Mouse (Mus musculus) c-Kit-positive CD71-positive TER-119-positive erythroid progenitor cells, embryonic 14.5 days (primary cell): Measurements from ENCODE around the gene Abca12.

ENCODE experiments used
- DNase-seq: peaks from one replicate; pipeline ENCODE4 v3.0.0-alpha.2; 2013; ENCODE audit warnings: low spot score

Gene Abca12

GRCm38 (mm10) chr1:71330349-71330748 is 84.4 kb downstream of the Abca12 start:
- no peak for DNase-seq

GRCm38 (mm10) chr1:71312171-71312570 is 102.5 kb downstream of the Abca12 start:
- no peak for DNase-seq

GRCm38 (mm10) chr1:71310614-71311013 is 104.1 kb downstream of the Abca12 start:
- DNase-seq: no peak

- DNase-seq: no peak
Observed at GRCm38 (mm10) chr1:71307362-71307761, 107.3 kb downstream of the Abca12 start.

- no peak for DNase-seq
Observed at GRCm38 (mm10) chr1:71306196-71306595, 108.5 kb downstream of the Abca12 start.

- DNase-seq: no peak
Observed at GRCm38 (mm10) chr1:71304588-71304987, 110.1 kb downstream of the Abca12 start.

- no peak for DNase-seq
Observed at GRCm38 (mm10) chr1:71297021-71297420, 117.7 kb downstream of the Abca12 start.

GRCm38 (mm10) chr1:71296585-71296984 is 118.1 kb downstream of the Abca12 start:
- no peak for DNase-seq

GRCm38 (mm10) chr1:71291917-71292316 is 122.8 kb downstream of the Abca12 start:
- DNase-seq: no peak

GRCm38 (mm10) chr1:71289511-71289910 is 125.2 kb downstream of the Abca12 start:
- peak; percentile 17 for DNase-seq

GRCm38 (mm10) chr1:71276940-71277339 is 137.8 kb downstream of the Abca12 start:
- no peak for DNase-seq

GRCm38 (mm10) chr1:71272550-71272949 is 142.2 kb downstream of the Abca12 start:
- DNase-seq: no peak

- DNase-seq: no peak
Observed at GRCm38 (mm10) chr1:71272077-71272476, 142.6 kb downstream of the Abca12 start.

GRCm38 (mm10) chr1:71270083-71270482 is 144.6 kb downstream of the Abca12 start:
- DNase-seq: no peak

GRCm38 (mm10) chr1:71266630-71267029 is 148.1 kb downstream of the Abca12 start:
- DNase-seq: no peak

- DNase-seq: no peak
Observed at GRCm38 (mm10) chr1:71263532-71263931, 151.2 kb downstream of the Abca12 start.

- DNase-seq: no peak
Observed at GRCm38 (mm10) chr1:71244647-71245046, 170.1 kb downstream of the Abca12 start.

- no peak for DNase-seq
Observed at GRCm38 (mm10) chr1:71241396-71241795, 173.3 kb downstream of the Abca12 start.

GRCm38 (mm10) chr1:71239586-71239985 is 175.1 kb downstream of the Abca12 start:
- DNase-seq: no peak

GRCm38 (mm10) chr1:71235335-71235734 is 179.4 kb downstream of the Abca12 start:
- no peak for DNase-seq

GRCm38 (mm10) chr1:71231211-71231610 is 183.5 kb downstream of the Abca12 start:
- DNase-seq: no peak

GRCm38 (mm10) chr1:71203581-71203980 is 211.1 kb downstream of the Abca12 start:
- DNase-seq: no peak

GRCm38 (mm10) chr1:71196191-71196590 is 218.5 kb downstream of the Abca12 start:
- no peak for DNase-seq

- no peak for DNase-seq
Observed at GRCm38 (mm10) chr1:71195333-71195732, 219.4 kb downstream of the Abca12 start.

- DNase-seq: no peak
Observed at GRCm38 (mm10) chr1:71193931-71194330, 220.8 kb downstream of the Abca12 start.
